Mouse (Mus musculus) kidney, embryonic 14.5 days (tissue): ENCODE measurements around the gene Faiml. TPM values are rescaled to one million over a fixed set of nuclear protein-coding genes. Genes with fewer than 3 reads are reported as not detected.
A peak's percentile ranks its signal among the peaks of the same experiment; 100 is the strongest.

Source experiments
- ATAC-seq: fragments of 200-750 bp; cut with Nextera tagmentation; 2 replicates; pipeline ENCODE4 v1.8.0; 2017; ENCODE audit warnings: moderate number of reproducible peaks, mild to moderate bottlenecking, moderate TSS enrichment, moderate library complexity; ENCODE audit not compliant: low FRiP score, low TSS enrichment
- H3K27ac ChIP-seq: fragments of 300-500 bp; sonication (generic); 2 replicates; pipeline ENCODE4 v1.5.1; 2014; ENCODE audit warnings: low read depth, mild to moderate bottlenecking, low read length, moderate library complexity, mixed read lengths
- H3K27me3 ChIP-seq: fragments of 300-500 bp; sonication (generic); 2 replicates; pipeline ENCODE4 v1.6.1; 2014; ENCODE audit warnings: mild to moderate bottlenecking, low read length; ENCODE audit not compliant: control insufficient read depth, insufficient read depth
- H3K36me3 ChIP-seq: fragments of 300-500 bp; sonication (generic); 2 replicates; pipeline ENCODE4 v1.6.1; 2014; ENCODE audit warnings: low read length, mixed read lengths; ENCODE audit not compliant: control insufficient read depth, insufficient read depth
- H3K4me1 ChIP-seq: fragments of 300-500 bp; sonication (generic); 2 replicates; pipeline ENCODE4 v1.6.1; 2014; ENCODE audit warnings: low read length, mixed read lengths; ENCODE audit not compliant: control insufficient read depth, insufficient read depth
- H3K4me2 ChIP-seq: fragments of 300-500 bp; sonication (generic); replicated peaks from 2 replicates; pipeline ENCODE4 v1.6.1; 2014; ENCODE audit warnings: low read depth, mild to moderate bottlenecking, low read length
- H3K4me3 ChIP-seq: fragments of 300-500 bp; sonication (generic); 2 replicates; pipeline ENCODE4 v1.5.1; 2014; ENCODE audit warnings: mild to moderate bottlenecking, low read length
- H3K9ac ChIP-seq: fragments of 300-500 bp; sonication (generic); 2 replicates; pipeline ENCODE4 v1.6.1; 2014; ENCODE audit warnings: low read depth, mild to moderate bottlenecking, low read length, moderate library complexity
- H3K9me3 ChIP-seq: fragments of 300-500 bp; sonication (generic); 2 replicates; pipeline ENCODE4 v1.6.1; 2016; ENCODE audit warnings: low read length; ENCODE audit not compliant: control insufficient read depth
- WGBS: fragments of 180-500 bp; shearing (Covaris S2); extraction: QIAGEN DNeasy Blood & Tissue Kit; methylation state at CpG from one replicate; pipeline ENCODE4 v1.1.7; 2014; 5-methylcytosine and 5-hydroxymethylcytosine counted together
- polyA plus RNA-seq: library from polyadenylated mRNA; unstranded; fragments of >200 nt; fragmentation: Nextera tagmentation; extraction: Ambion mirVana; gene quantifications from 2 replicates; pipeline ENCODE4 v1.2.1, GENCODE M21; 2014

The Faiml gene
- not detected in 2 replicates for polyA plus RNA-seq

GRCm38 (mm10) chr9:99237139-99237538 lies at the start of gene Faiml:
Gene Faiml (minus strand): TSS chr9:99237239.
- Histone ChIP-seq H3K36me3 (no peaks in the 10 kb centered on the region), H3K4me2 (no peak within 1 kb of the TSS), H3K9ac (no peak within 1 kb of the TSS), H3K27me3 (no peaks in the 10 kb centered on the region), H3K27ac (no peak within 1 kb of the TSS), H3K4me3 (no peak within 1 kb of the TSS), H3K4me1 (no peaks in the 10 kb centered on the region), H3K9me3 (no peaks in the 10 kb centered on the region)
- 90% methylated on average over 14 of the region's 14 CpGs for whole genome bisulfite sequencing
- ATAC-seq = no peak

- no peak overlapping the region for H3K9ac ChIP-seq
- ATAC-seq = no peak
- H3K27me3 ChIP-seq = no peaks in the 10 kb centered on the region
- no peaks in the 10 kb centered on the region for H3K9me3 ChIP-seq
- H3K36me3 ChIP-seq = peaks cover 12% of the 10 kb centered on the region
- H3K4me2 ChIP-seq = no peak overlapping the region
- H3K27ac ChIP-seq = no peak overlapping the region
- no peaks in the 10 kb centered on the region for H3K4me1 ChIP-seq
- 69% methylated on average over 5 of the region's 5 CpGs for WGBS
- no peak overlapping the region for H3K4me3 ChIP-seq
Observed at GRCm38 (mm10) chr9:99258891-99259290, 21.9 kb upstream of the Faiml start.

- no peak for ATAC-seq
- H3K4me3 ChIP-seq = no peak overlapping the region
- H3K4me1 ChIP-seq = no peaks in the 10 kb centered on the region
- no peak overlapping the region for H3K4me2 ChIP-seq
- no peaks in the 10 kb centered on the region for H3K27me3 ChIP-seq
- no peaks in the 10 kb centered on the region for H3K9me3 ChIP-seq
- H3K27ac ChIP-seq = no peak overlapping the region
- peaks cover 8% of the 10 kb centered on the region; the same call in 1 of the 2 replicates for H3K36me3 ChIP-seq
- no peak overlapping the region for H3K9ac ChIP-seq
- 96% methylated on average over 3 of the region's 3 CpGs for WGBS
Observed at GRCm38 (mm10) chr9:99256821-99257220, 19.8 kb upstream of the Faiml start.

- no peaks in the 10 kb centered on the region for H3K4me1 ChIP-seq
- no peak overlapping the region for H3K4me2 ChIP-seq
- H3K4me3 ChIP-seq = no peak overlapping the region
- H3K9me3 ChIP-seq = no peaks in the 10 kb centered on the region
- no peak overlapping the region for H3K27ac ChIP-seq
- peaks cover 8% of the 10 kb centered on the region; the same call in 1 of the 2 replicates for H3K36me3 ChIP-seq
- ATAC-seq = no peak
- no peak overlapping the region for H3K9ac ChIP-seq
- 100% methylated on average over 1 of the region's 1 CpGs for WGBS
- no peaks in the 10 kb centered on the region for H3K27me3 ChIP-seq
Observed at GRCm38 (mm10) chr9:99256206-99256605, 19.2 kb upstream of the Faiml start.

GRCm38 (mm10) chr9:99253861-99254260 lies 16.8 kb upstream of the Faiml start:
- no peak overlapping the region for H3K27ac ChIP-seq
- no peak for ATAC-seq
- no peak overlapping the region for H3K4me3 ChIP-seq
- H3K36me3 ChIP-seq = peaks cover 8% of the 10 kb centered on the region; the same call in 1 of the 2 replicates
- H3K4me2 ChIP-seq = no peak overlapping the region
- no peak overlapping the region for H3K9ac ChIP-seq
- WGBS = 90% methylated on average over 10 of the region's 10 CpGs
- H3K4me1 ChIP-seq = no peaks in the 10 kb centered on the region
- no peaks in the 10 kb centered on the region for H3K27me3 ChIP-seq
- no peaks in the 10 kb centered on the region for H3K9me3 ChIP-seq

- Histone ChIP-seq H3K36me3 (no peaks in the 10 kb centered on the region), H3K4me3 (no peak overlapping the region), H3K4me2 (no peak overlapping the region), H3K9ac (no peak overlapping the region), H3K27ac (no peak overlapping the region), H3K27me3 (no peaks in the 10 kb centered on the region), H3K4me1 (no peaks in the 10 kb centered on the region), H3K9me3 (no peaks in the 10 kb centered on the region)
- no peak for ATAC-seq
- WGBS = 99% methylated on average over 4 of the region's 4 CpGs
Observed at GRCm38 (mm10) chr9:99248906-99249305, 11.9 kb upstream of the Faiml start.

GRCm38 (mm10) chr9:99248304-99248703 lies 11.3 kb upstream of the Faiml start:
- no peak overlapping the region for H3K4me3 ChIP-seq
- H3K9ac ChIP-seq = no peak overlapping the region
- H3K9me3 ChIP-seq = no peaks in the 10 kb centered on the region
- H3K4me1 ChIP-seq = no peaks in the 10 kb centered on the region
- H3K4me2 ChIP-seq = no peak overlapping the region
- no peak for ATAC-seq
- WGBS = 62% methylated on average over 8 of the region's 8 CpGs
- no peaks in the 10 kb centered on the region for H3K36me3 ChIP-seq
- no peak overlapping the region for H3K27ac ChIP-seq
- no peaks in the 10 kb centered on the region for H3K27me3 ChIP-seq

- H3K9me3 ChIP-seq = no peaks in the 10 kb centered on the region
- H3K9ac ChIP-seq = peak overlapping the region; percentile 72
- H3K4me2 ChIP-seq = peak overlapping the region; percentile 67
Observed at GRCm38 (mm10) chr9:99243895-99244293, 6.9 kb upstream of the Faiml start.

GRCm38 (mm10) chr9:99243190-99243894 lies 6.3 kb upstream of the Faiml start, which contains the start of gene Cep70:
Gene Cep70 (plus strand): TSS chr9:99243367.
- Histone ChIP-seq H3K27ac (peak within 1 kb of the TSS; percentile 6; the same call in 1 of the 2 replicates), H3K27me3 (no peaks in the 10 kb centered on the region), H3K36me3 (no peaks in the 10 kb centered on the region), H3K4me2 (peak within 1 kb of the TSS; percentile 67), H3K9me3 (no peaks in the 10 kb centered on the region), H3K9ac (peak within 1 kb of the TSS; percentile 72), H3K4me3 (peak within 1 kb of the TSS; percentile 92), H3K4me1 (0 out of 2 replicates have a peak, but pooled peaks cover 5% of the 10 kb centered on the region)
- under 1% methylated on average over 66 of the region's 66 CpGs for WGBS
- ATAC-seq = peak; percentile 98

More at GRCm38 (mm10) chr9:99243895-99244293, 6.9 kb upstream of the Faiml start:
- Histone ChIP-seq H3K36me3 (no peaks in the 10 kb centered on the region), H3K27ac (peak overlapping the region; percentile 6; the same call in 1 of the 2 replicates), H3K4me3 (peak overlapping the region; percentile 92), H3K27me3 (no peaks in the 10 kb centered on the region), H3K4me1 (0 out of 2 replicates have a peak, but pooled peaks cover 5% of the 10 kb centered on the region)
- ATAC-seq = no peak
- 3% methylated on average over 10 of the region's 10 CpGs for WGBS
